In the genomic region with DNA sequence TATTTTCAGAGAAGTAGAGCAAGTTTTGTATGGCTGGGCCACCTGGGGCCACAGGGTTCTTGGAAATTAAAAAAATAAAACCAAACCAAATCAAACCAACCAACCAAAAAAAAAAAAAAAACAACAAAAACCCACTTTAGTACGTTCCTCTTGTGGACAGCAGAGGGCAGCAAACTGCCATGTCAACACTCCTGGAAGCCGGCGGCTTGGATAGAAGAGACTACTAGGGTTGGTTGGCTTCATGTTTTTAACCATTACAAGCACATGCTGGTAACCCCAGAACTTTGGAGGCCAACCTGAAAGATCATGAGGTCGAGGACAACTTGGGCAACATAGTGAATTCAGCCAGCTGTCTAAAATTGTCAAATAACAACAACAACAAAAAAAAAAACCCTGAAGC, we compare ENCODE assay signal across 9 mouse cellular contexts. TPM values are rescaled to one million over a fixed set of nuclear protein-coding genes. Genes with fewer than 3 reads are reported as not detected.
A peak's percentile ranks its signal among the peaks of the same experiment; 100 is the strongest.
DNase-seq lines count a peak whose midpoint lies in the region.
"Had no signal": no experiment of that assay in that cellular context is flagged by ENCODE, and none has a peak within 500 bp of the region (broad histone marks: within the 10 kb centered on the region; RNA-seq: fewer than 3 reads in every experiment).

No protein-coding gene starts in this region.

- H3K9me3 ChIP-seq in limb, embryonic 10.5 days (replicated peaks) = no peaks in the 10 kb centered on the region

- H3K27ac ChIP-seq in limb, embryonic 10.5 days = no peak overlapping the region

- H3K4me1 ChIP-seq in limb, embryonic 10.5 days = peaks cover 17% of the 10 kb centered on the region

- no peaks in the 10 kb centered on the region for H3K36me3 ChIP-seq in limb, embryonic 10.5 days

- no peaks in the 10 kb centered on the region for H3K27me3 ChIP-seq in limb, embryonic 10.5 days (ENCODE audit: low read depth, poor library complexity, severe bottlenecking)

- DNase-seq in ovary, adult 18-20 months (ENCODE audit: low spot score) = peak; percentile 23
- no peak for DNase-seq in ovary, postnatal 10 days (ENCODE audit: low spot score)
- DNase-seq in adrenal gland, adult 8-10 months = peak; percentile 33
- peak; percentile 82 for DNase-seq in embryo, embryonic 10.5 days (ENCODE audit: low spot score)
- DNase-seq in heart, postnatal 4 days = peak; percentile 69
- DNase-seq in limb, embryonic 10.5 days (ENCODE audit: low spot score) = peak; percentile 74
- peak; percentile 79 for DNase-seq in retina, postnatal 1 day
- no peak for DNase-seq in spleen, adult 12 weeks (ENCODE audit: low spot score)

- H3K4me3 ChIP-seq in limb, embryonic 10.5 days = no peak overlapping the region
- H3K4me3 ChIP-seq: myocyte had no signal

- 3% methylated on average over 4 of the region's 4 CpGs for WGBS in limb, embryonic 10.5 days

RNA-seq across cellular contexts. Expression of a gene that starts 33.9 kb away (rescaled TPM):
- 10 to 100 TPM in 1 of 4 experiments, 1 to 10 TPM in 3; 1.8 to 14.3 (median 4.2) TPM for total RNA-seq in adrenal gland, adult 8-10 months (2022)
- 1 to 10 TPM; 2.2 to 2.7 TPM for total RNA-seq in heart, postnatal 4 days (2021)
- 1.3 and 1.6 TPM in 2 replicates for polyA plus RNA-seq in limb, embryonic 10.5 days (2016; fragmentation: Nextera tagmentation; extraction: Ambion mirVana)
- polyA plus RNA-seq: myocyte had no signal

Comparison
In these comparisons a context has a peak if more than half of its experiments do, and no peak if none do; other contexts are left out.
1. DNase-seq: peak in ovary, adult 18-20 months (single experiment), adrenal gland, adult 8-10 months (single experiment), embryo, embryonic 10.5 days (single experiment), heart, postnatal 4 days (single experiment), limb, embryonic 10.5 days (single experiment) and retina, postnatal 1 day (single experiment); none in ovary, postnatal 10 days (single experiment) and spleen, adult 12 weeks (single experiment).